Mouse (Mus musculus) testis, adult 2 months (tissue): ENCODE data around the gene Pnkp.

Experiments used
- CTCF ChIP-seq: fragments of 200-500 bp; IDR thresholded peaks from 2 replicates; pipeline ENCODE4 v1.5.1; 2012; ENCODE audit warnings: low read depth, mild to moderate bottlenecking, inconsistent platforms, low read length, moderate library complexity; ENCODE audit not compliant: control insufficient read depth, insufficient read depth, insufficient replicate concordance
- POLR2A ChIP-seq: fragments of 200-500 bp; IDR thresholded peaks from 2 replicates; pipeline ENCODE4 v1.6.1; 2012; ENCODE audit warnings: low read depth, mild to moderate bottlenecking, inconsistent platforms, low read length, moderate library complexity; ENCODE audit not compliant: control insufficient read depth

DNA sequence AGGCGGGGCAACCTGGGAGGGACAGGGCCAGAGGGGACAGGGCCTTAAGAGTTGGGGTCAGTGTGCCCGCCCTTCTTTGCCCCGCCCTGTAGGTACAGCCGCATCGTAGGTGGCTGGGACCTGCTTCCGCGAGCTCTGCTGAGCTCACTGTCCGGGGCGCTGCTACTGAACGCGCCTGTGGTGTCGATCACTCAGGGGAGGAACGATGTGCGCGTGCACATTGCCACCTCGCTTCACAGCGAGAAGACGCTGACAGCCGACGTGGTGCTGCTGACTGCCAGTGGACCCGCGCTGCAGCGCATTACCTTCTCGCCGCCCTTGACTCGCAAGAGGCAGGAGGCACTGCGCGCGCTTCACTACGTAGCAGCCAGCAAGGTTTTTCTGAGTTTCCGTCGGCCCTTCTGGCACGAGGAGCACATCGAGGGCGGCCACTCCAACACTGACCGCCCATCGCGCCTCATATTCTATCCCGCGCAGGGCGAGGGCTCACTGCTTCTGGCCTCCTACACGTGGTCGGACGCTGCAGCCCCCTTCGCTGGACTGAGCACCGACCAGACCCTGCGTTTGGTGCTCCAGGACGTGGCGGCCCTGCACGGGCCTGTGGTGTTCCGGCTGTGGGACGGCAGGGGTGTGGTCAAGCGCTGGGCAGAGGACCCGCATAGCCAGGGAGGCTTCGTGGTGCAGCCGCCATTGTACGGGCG is 17.3 kb upstream of the Pnkp start:
- TF ChIP-seq CTCF (no peak; the same call in 1 of the 2 replicates), POLR2A (peak; percentile 23; the same call in 1 of the 2 replicates)
